Mouse (Mus musculus) gastrocnemius, adult 18-20 months (tissue): Measurements from ENCODE around the gene Hoxa4. TPM values are rescaled to one million over a fixed set of nuclear protein-coding genes. Genes with fewer than 3 reads are reported as not detected.

ENCODE experiments used
- DNase-seq: peaks from one replicate; pipeline ENCODE4 v3.0.0; 2021; ENCODE audit warnings: low spot score
- total RNA-seq, 2 experiments: library from RNA; stranded (reverse); gene quantifications; 2 replicates each; pipeline ENCODE4 v1.2.3; 2021

The Hoxa4 gene
- total RNA-seq, 2 experiments from 2014 or later: 2.7 to 2.9 TPM

GRCm38 (mm10) chr6:52182793-52183192 is 8.8 kb downstream of the Hoxa4 start:
- DNase-seq: no peak

GRCm38 (mm10) chr6:52182030-52182429 is 9.5 kb downstream of the Hoxa4 start:
- no peak for DNase-seq

- DNase-seq: no peak
Observed at GRCm38 (mm10) chr6:52180726-52181125, 10.8 kb downstream of the Hoxa4 start.

GRCm38 (mm10) chr6:52180213-52180710 is 11.3 kb downstream of the Hoxa4 start:
- no peak for DNase-seq

- no peak for DNase-seq
Observed at GRCm38 (mm10) chr6:52179690-52180089, 11.9 kb downstream of the Hoxa4 start.

- DNase-seq: no peak
Observed at GRCm38 (mm10) chr6:52178918-52179665, 12.5 kb downstream of the Hoxa4 start.

GRCm38 (mm10) chr6:52177806-52178205 is 13.7 kb downstream of the Hoxa4 start:
- no peak for DNase-seq

- DNase-seq: no peak
Observed at GRCm38 (mm10) chr6:52177061-52177735, 14.4 kb downstream of the Hoxa4 start, which contains the start of gene 5730596B20Rik. Gene 5730596B20Rik, plus strand, starts transcription at chr6:52177498.

- no peak for DNase-seq
Observed at GRCm38 (mm10) chr6:52176391-52176790, 15.2 kb downstream of the Hoxa4 start.

GRCm38 (mm10) chr6:52175864-52176263 is 15.7 kb downstream of the Hoxa4 start:
- DNase-seq: no peak

- DNase-seq: no peak
Observed at GRCm38 (mm10) chr6:52174968-52175751, 16.4 kb downstream of the Hoxa4 start.

GRCm38 (mm10) chr6:52173648-52174047 is 17.9 kb downstream of the Hoxa4 start:
- DNase-seq: no peak

GRCm38 (mm10) chr6:52172501-52172900 is 19.1 kb downstream of the Hoxa4 start:
- DNase-seq: peak; percentile 84

GRCm38 (mm10) chr6:52171938-52172337 is 19.6 kb downstream of the Hoxa4 start:
- DNase-seq: no peak

- no peak for DNase-seq
Observed at GRCm38 (mm10) chr6:52171331-52171730, 20.2 kb downstream of the Hoxa4 start.

- DNase-seq: no peak
Observed at GRCm38 (mm10) chr6:52170898-52171223, 20.7 kb downstream of the Hoxa4 start.

- no peak for DNase-seq
Observed at GRCm38 (mm10) chr6:52170166-52170897, 21.2 kb downstream of the Hoxa4 start.

GRCm38 (mm10) chr6:52169499-52170165 is 21.9 kb downstream of the Hoxa4 start:
- DNase-seq: no peak

- peak; percentile 36 for DNase-seq
Observed at GRCm38 (mm10) chr6:52168191-52169055, 23.1 kb downstream of the Hoxa4 start.

- no peak for DNase-seq
Observed at GRCm38 (mm10) chr6:52167736-52168161, 23.8 kb downstream of the Hoxa4 start.
